Mouse (Mus musculus) hematopoietic stem cell, adult 5-6 weeks (primary cell): Measurements from ENCODE around the gene Rfc2. TPM values are rescaled to one million over a fixed set of nuclear protein-coding genes. Genes with fewer than 3 reads are reported as not detected.

Source experiments
- ATAC-seq, 2 experiments: fragments of 125-278 bp in 1 of 2; replicated peaks in 1 of 2; 2 replicates each; pipeline ENCODE4 v1.8.0; 2016 to 2017; ENCODE audit warnings: inconsistent platforms in 2 of 2, mild to moderate bottlenecking in 2 of 2, moderate number of reproducible peaks in 2 of 2, low read depth in 1 of 2, moderate TSS enrichment in 1 of 2; ENCODE audit not compliant: low FRiP score in 2 of 2, poor library complexity in 2 of 2, severe bottlenecking in 2 of 2, insufficient read depth in 1 of 2, low TSS enrichment in 1 of 2
- total RNA-seq: library from RNA; stranded (forward); fragments of 172-1452, 232-1000 nt; gene quantifications from 2 replicates; pipeline ENCODE4 v1.2.3, GENCODE M21; 2017

Rfc2 gene
- total RNA-seq: 131 and 189 TPM in 2 replicates

GRCm38 (mm10) chr5:134581146-134581545 is at the start of gene Rfc2:
Rfc2 (plus strand) TSS chr5:134581366.
- ATAC-seq: no peak

- ATAC-seq: no peak
Observed at GRCm38 (mm10) chr5:134531585-134531984, 49.6 kb upstream of the Rfc2 start.

- ATAC-seq: peak; percentile 75 to 85
Observed at GRCm38 (mm10) chr5:134532417-134532816, 48.7 kb upstream of the Rfc2 start.

- ATAC-seq: no peak
Observed at GRCm38 (mm10) chr5:134536036-134536435, 45.1 kb upstream of the Rfc2 start.

DNA sequence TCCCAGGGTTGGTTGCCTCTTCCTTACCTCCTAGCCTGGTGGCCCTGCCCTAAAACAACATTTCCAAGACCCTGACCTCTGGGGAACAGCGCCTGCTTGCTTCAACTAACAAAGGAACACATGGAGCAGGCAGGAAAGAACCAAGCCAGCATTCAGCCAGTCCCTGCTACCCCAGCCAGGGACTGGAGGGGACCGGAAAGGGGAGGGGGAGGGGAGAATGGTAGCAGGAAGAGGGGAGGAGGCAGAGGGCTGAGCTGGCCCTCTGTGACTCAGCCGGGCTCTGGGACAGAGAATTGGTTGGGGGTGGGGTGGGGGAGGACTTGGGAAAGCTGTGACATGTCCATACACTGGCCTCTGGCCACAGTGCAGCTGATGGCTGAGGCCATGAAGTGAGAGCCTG is 41.3 kb upstream of the Rfc2 start:
- peak; percentile 40 to 71; a peak in 3 of 4 replicates for ATAC-seq

- no peak for ATAC-seq
Observed at GRCm38 (mm10) chr5:134540881-134541280, 40.3 kb upstream of the Rfc2 start.

DNA sequence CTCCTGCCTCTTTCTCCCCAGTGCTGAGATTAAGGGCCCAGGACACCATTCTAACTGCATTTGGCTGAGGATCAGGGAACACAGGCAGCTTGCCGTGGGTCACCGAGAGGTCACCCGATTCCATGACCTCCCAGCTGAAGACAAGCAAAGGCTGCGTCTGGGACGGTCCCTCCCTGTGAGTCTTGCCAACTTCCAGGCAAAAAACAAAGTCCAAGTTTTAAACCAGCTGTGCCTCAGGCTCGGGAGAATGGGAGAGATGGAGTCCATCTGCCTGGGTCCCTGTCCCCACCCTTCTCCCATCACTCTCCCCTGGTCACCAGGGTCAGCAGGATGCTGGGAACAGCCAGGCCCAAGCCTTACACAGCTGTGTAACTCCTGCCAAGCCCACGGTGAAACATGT is 39.5 kb upstream of the Rfc2 start:
- no peak for ATAC-seq

GRCm38 (mm10) chr5:134544516-134545241 is 36.5 kb upstream of the Rfc2 start:
- ATAC-seq: no peak

GRCm38 (mm10) chr5:134545242-134545629 is 35.9 kb upstream of the Rfc2 start:
- no peak; a peak in 1 of 4 replicates for ATAC-seq

GRCm38 (mm10) chr5:134546790-134547189 is 34.4 kb upstream of the Rfc2 start:
- no peak for ATAC-seq

- no peak for ATAC-seq
Observed at GRCm38 (mm10) chr5:134548306-134548705, 32.9 kb upstream of the Rfc2 start.

DNA sequence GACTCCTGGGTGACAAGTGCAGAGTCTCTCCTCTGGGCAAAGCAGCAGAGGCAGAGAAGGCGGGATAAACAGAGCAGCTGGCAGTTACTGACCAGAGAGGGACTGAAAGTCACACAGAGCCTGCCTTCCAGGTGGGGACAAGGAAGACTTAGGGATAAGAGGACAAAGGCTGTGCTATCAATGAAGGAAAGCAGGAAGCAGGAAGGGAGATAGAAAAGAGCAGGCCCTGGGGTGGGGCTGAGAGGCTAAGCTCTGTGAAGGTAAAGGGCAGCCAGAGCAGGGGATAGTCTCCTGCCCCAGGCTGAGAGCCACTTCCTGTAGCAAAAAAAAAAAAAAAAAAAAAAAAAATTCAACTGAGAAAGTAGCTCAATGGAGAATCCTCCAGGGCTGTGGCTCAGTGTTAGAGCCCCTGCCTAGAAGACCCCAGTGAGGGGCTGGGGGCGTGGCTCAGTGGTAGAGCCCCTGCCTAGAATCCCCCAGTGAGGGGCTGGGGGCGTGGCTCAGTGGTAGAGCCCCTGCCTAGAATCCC is 31.5 kb upstream of the Rfc2 start:
- ATAC-seq: no peak

DNA sequence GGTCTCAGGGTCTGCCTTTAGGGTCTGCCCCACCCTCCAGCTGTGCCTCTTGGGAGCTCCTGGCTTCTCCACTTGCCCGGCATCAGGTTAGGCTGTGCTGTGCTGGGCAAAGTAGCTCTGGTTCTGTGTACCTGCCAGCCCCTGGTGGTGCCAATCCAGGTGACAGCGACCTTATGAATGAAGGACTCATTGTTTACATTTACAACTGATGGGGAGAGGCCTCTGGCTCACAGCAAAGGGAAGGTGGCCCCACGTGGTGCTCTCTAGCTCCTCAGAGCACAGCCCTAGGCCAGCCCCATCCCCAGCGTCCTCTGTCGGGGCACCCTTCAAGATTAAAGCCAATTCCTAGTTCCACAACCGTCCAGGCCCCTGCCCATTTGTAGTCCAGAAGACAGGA is 30.3 kb upstream of the Rfc2 start:
- 0 out of 4 replicates have a peak, but pooled peaks of 1 of the 2 experiments have one; percentile 10 for ATAC-seq

- peak; percentile 18 to 25; a peak in 1 of 4 replicates for ATAC-seq
Observed at GRCm38 (mm10) chr5:134551233-134552109, 29.7 kb upstream of the Rfc2 start.

- peak; percentile 80 to 91 for ATAC-seq
Observed at GRCm38 (mm10) chr5:134552110-134552972, 28.8 kb upstream of the Rfc2 start, which contains the start of gene Clip2. Clip2 (minus strand) TSS chr5:134552434.

DNA sequence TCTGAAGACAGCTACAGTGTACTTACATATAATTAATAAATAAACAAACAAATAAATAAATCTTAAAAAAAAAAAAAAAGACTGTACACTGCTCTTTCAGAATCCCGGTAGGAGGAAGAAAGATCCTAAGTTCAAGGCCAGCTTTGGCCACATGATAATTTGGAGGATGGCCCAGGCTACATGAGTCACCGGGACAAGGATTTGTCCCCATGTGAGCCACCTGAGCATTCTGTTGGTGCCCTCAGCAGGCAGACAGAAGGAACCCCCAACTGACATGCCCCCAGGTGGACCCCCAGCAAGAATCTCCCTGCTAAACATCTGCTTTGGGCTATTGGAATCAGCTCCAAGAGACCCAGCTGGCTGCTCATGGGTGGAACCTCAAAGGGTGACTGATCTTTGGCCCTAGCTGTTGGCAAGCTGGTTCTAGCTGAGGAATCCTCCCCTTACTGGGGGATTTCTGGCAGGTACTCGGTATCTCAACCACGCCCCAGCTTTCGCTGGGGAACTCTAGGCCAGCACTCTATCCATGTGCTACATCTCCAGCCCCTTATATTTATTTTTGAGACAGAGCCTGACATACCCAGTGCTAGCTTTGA is 27.1 kb upstream of the Rfc2 start:
- ATAC-seq: no peak
